Mouse (Mus musculus): Measurements from ENCODE around the gene Myo10. TPM values are rescaled to one million over a fixed set of nuclear protein-coding genes. Genes with fewer than 3 reads are reported as not detected.

The Myo10 gene
- polyA plus RNA-seq, 1 experiment from 2014 or later, result 27.9 TPM

- Histone ChIP-seq H3K4me3 (no peak overlapping the region), H3K4me2 (no peak overlapping the region), H3K27me3 (no peaks in the 10 kb centered on the region), H3K4me1 (peaks cover 42% of the 10 kb centered on the region), H3K36me3 (no peaks in the 10 kb centered on the region), H3K9ac (no peak overlapping the region), H3K27ac (peak overlapping the region; percentile 35; the same call in 1 of the 2 replicates), H3K9me3 (no peaks in the 10 kb centered on the region)
- no peak for ATAC-seq (ENCODE audit: insufficient number of reproducible peaks, insufficient read depth, low FRiP score, low TSS enrichment, low read depth)
- 66% methylated on average over 7 of the region's 7 CpGs for WGBS
Measured at GRCm38 (mm10) chr15:25695883-25696282, 73.6 kb downstream of the Myo10 start.

DNA sequence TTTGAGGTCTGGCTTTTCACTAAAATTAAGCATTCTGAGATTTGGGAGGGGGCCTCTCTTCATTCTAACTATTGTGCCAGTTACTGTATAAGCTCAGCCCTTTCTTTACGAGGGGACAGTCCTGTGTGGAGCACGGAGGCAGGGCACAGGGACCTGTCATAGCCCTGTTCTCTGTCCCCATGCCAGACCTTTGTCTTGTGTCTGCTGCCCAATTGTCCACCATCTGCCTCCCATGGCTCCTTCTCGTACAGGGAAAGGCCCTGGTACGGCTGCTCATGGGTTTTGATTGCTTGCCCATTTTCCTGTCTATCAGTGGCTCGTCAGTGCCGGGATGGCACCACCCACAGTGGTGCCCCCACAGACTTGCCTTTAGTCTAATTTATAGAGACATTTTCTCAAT, 74.3 kb downstream of the Myo10 start:
- 87% methylated on average over 6 of the region's 6 CpGs for WGBS
- H3K36me3 ChIP-seq, result peaks cover 4% of the 10 kb centered on the region
- peaks cover 37% of the 10 kb centered on the region for H3K4me1 ChIP-seq
- H3K9ac ChIP-seq, result no peak overlapping the region
- H3K9me3 ChIP-seq, result no peaks in the 10 kb centered on the region
- H3K4me2 ChIP-seq, result no peak overlapping the region
- ATAC-seq (ENCODE audit: insufficient number of reproducible peaks, insufficient read depth, low FRiP score, low TSS enrichment, low read depth), result no peak
- H3K4me3 ChIP-seq, result no peak overlapping the region
- H3K27ac ChIP-seq, result no peak overlapping the region
- H3K27me3 ChIP-seq, result no peaks in the 10 kb centered on the region

- 0 out of 2 replicates have a peak, but pooled peaks cover 6% of the 10 kb centered on the region for H3K9me3 ChIP-seq
- no peak overlapping the region for H3K9ac ChIP-seq
- peaks cover 25% of the 10 kb centered on the region for H3K4me1 ChIP-seq
- H3K4me3 ChIP-seq, result no peak overlapping the region
- H3K27me3 ChIP-seq, result no peaks in the 10 kb centered on the region
- H3K4me2 ChIP-seq, result no peak overlapping the region
- WGBS, result 28% methylated on average over 4 of the region's 4 CpGs
- peak overlapping the region; percentile 39; the same call in 1 of the 2 replicates for H3K27ac ChIP-seq
- no peak for ATAC-seq (ENCODE audit: insufficient number of reproducible peaks, insufficient read depth, low FRiP score, low TSS enrichment, low read depth)
- H3K36me3 ChIP-seq, result peaks cover 17% of the 10 kb centered on the region
Measured at GRCm38 (mm10) chr15:25699032-25699557, 76.8 kb downstream of the Myo10 start.

DNA sequence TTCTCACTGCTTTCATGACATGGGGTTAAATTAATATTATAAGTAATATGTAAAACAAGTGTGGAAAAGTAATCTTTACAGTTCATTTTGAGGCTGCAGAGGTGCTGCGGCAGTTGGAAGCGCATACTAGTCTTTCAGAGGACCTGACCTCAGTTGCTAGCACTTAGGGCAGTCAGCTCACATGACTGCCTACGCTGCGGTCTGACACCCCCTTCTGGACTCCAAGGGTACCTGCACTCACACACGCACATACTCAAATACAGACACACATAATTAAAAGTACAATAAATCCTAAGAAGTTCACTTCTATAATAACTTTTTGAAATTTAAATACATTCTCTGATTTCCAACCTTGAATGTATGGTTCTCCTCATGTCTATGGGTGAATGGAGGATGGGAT, 80.3 kb downstream of the Myo10 start:
- WGBS, result 95% methylated on average over 5 of the region's 5 CpGs

GRCm38 (mm10) chr15:25704809-25705585, 82.7 kb downstream of the Myo10 start:
- Histone ChIP-seq H3K9ac (no peak overlapping the region), H3K4me3 (no peak overlapping the region), H3K4me2 (no peak overlapping the region), H3K4me1 (peaks cover 46% of the 10 kb centered on the region), H3K27me3 (no peaks in the 10 kb centered on the region), H3K36me3 (peaks cover 24% of the 10 kb centered on the region), H3K27ac (peak overlapping the region; percentile 48; the same call in 1 of the 2 replicates), H3K9me3 (0 out of 2 replicates have a peak, but pooled peaks cover 6% of the 10 kb centered on the region)
- no peak for ATAC-seq (ENCODE audit: insufficient number of reproducible peaks, insufficient read depth, low FRiP score, low TSS enrichment, low read depth)
- 73% methylated on average over 11 of the region's 11 CpGs for WGBS

More for the DNA sequence above, 80.3 kb downstream of the Myo10 start:
- no peak overlapping the region for H3K9ac ChIP-seq
- H3K27me3 ChIP-seq, result no peaks in the 10 kb centered on the region
- H3K4me3 ChIP-seq, result no peak overlapping the region
- peaks cover 42% of the 10 kb centered on the region for H3K4me1 ChIP-seq
- 0 out of 2 replicates have a peak, but pooled peaks cover 6% of the 10 kb centered on the region for H3K9me3 ChIP-seq
- no peak overlapping the region for H3K4me2 ChIP-seq
- peaks cover 24% of the 10 kb centered on the region for H3K36me3 ChIP-seq
- no peak for ATAC-seq (ENCODE audit: insufficient number of reproducible peaks, insufficient read depth, low FRiP score, low TSS enrichment, low read depth)
- H3K27ac ChIP-seq, result no peak overlapping the region

GRCm38 (mm10) chr15:25706874-25707554, 84.7 kb downstream of the Myo10 start:
- Histone ChIP-seq H3K4me1 (peaks cover 46% of the 10 kb centered on the region), H3K27me3 (no peaks in the 10 kb centered on the region), H3K36me3 (peaks cover 17% of the 10 kb centered on the region), H3K27ac (peak overlapping the region; percentile 85), H3K4me2 (0 out of 2 replicates have a peak overlapping the region, but pooled peaks have one; percentile 7), H3K9me3 (0 out of 2 replicates have a peak, but pooled peaks cover 6% of the 10 kb centered on the region), H3K9ac (0 out of 2 replicates have a peak overlapping the region, but pooled peaks have one; percentile 17), H3K4me3 (no peak overlapping the region)
- 53% methylated on average over 19 of the region's 19 CpGs for WGBS
- ATAC-seq (ENCODE audit: insufficient number of reproducible peaks, insufficient read depth, low FRiP score, low TSS enrichment, low read depth), result no peak

DNA sequence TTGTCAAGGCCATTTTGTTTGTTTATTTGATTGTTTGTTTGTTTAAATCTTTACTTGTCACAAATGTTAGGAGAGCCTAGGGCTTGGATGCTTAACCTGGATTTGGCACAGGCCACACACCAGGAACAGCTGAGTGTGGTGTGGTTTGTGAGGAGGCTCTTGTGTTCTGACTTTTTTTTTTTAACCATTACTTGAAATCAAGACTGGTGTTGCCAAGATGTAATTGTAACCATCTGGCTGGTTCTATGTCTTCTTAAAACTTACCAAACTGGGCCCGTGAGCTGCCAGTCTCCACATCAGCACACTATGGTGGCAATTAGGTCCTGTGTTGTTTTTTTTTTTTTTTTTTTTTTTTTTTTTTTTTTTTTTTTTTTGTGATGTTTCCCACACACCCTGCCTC, 85.6 kb downstream of the Myo10 start:
- Histone ChIP-seq H3K36me3 (peaks cover 9% of the 10 kb centered on the region; the same call in 1 of the 2 replicates), H3K27me3 (no peaks in the 10 kb centered on the region), H3K4me3 (no peak overlapping the region), H3K9ac (no peak overlapping the region), H3K4me2 (0 out of 2 replicates have a peak overlapping the region, but pooled peaks have one; percentile 7), H3K27ac (peak overlapping the region; percentile 85), H3K4me1 (peaks cover 52% of the 10 kb centered on the region), H3K9me3 (no peaks in the 10 kb centered on the region)
- 13% methylated on average over 1 of the region's 1 CpGs for WGBS
- ATAC-seq (ENCODE audit: insufficient number of reproducible peaks, insufficient read depth, low FRiP score, low TSS enrichment, low read depth), result no peak

DNA sequence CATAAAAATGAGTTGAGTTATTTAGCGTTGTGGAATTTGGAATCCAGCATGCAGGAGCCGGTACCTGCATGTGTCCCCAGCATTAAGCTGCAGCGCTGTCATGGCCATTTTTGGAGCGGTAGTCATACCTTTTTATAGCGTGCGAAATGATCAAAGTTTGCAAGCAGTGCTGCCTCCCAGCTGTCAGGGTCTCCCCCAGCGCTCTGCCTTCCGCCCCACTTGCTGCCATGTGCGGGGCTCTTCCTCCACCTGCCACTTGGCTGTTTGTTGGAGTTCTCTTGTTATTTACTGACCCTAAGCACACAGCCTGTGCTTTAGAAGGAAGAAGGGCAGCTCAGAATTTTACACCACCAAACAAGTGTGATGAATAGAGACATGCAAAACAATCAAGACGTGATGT, 88.6 kb downstream of the Myo10 start:
- no peaks in the 10 kb centered on the region for H3K9me3 ChIP-seq
- H3K27ac ChIP-seq, result no peak overlapping the region
- no peaks in the 10 kb centered on the region for H3K27me3 ChIP-seq
- peaks cover 13% of the 10 kb centered on the region; the same call in 1 of the 2 replicates for H3K36me3 ChIP-seq
- ATAC-seq (ENCODE audit: insufficient number of reproducible peaks, insufficient read depth, low FRiP score, low TSS enrichment, low read depth), result no peak
- peaks cover 62% of the 10 kb centered on the region for H3K4me1 ChIP-seq
- no peak overlapping the region for H3K4me3 ChIP-seq
- no peak overlapping the region for H3K9ac ChIP-seq
- WGBS, result 88% methylated on average over 10 of the region's 10 CpGs
- H3K4me2 ChIP-seq, result no peak overlapping the region

- 83% methylated on average over 4 of the region's 4 CpGs for WGBS
- H3K4me3 ChIP-seq, result no peak overlapping the region
- no peak for ATAC-seq (ENCODE audit: insufficient number of reproducible peaks, insufficient read depth, low FRiP score, low TSS enrichment, low read depth)
- peaks cover 10% of the 10 kb centered on the region; the same call in 1 of the 2 replicates for H3K36me3 ChIP-seq
- H3K27me3 ChIP-seq, result no peaks in the 10 kb centered on the region
- H3K4me2 ChIP-seq, result no peak overlapping the region
- peaks cover 45% of the 10 kb centered on the region for H3K4me1 ChIP-seq
- no peak overlapping the region for H3K9ac ChIP-seq
- H3K27ac ChIP-seq, result no peak overlapping the region
- no peaks in the 10 kb centered on the region for H3K9me3 ChIP-seq
Measured at GRCm38 (mm10) chr15:25712877-25713276, 90.6 kb downstream of the Myo10 start.

- H3K9me3 ChIP-seq, result no peaks in the 10 kb centered on the region
- peaks cover 37% of the 10 kb centered on the region for H3K4me1 ChIP-seq
- no peaks in the 10 kb centered on the region for H3K27me3 ChIP-seq
- no peak overlapping the region for H3K9ac ChIP-seq
- H3K4me3 ChIP-seq, result no peak overlapping the region
- 66% methylated on average over 38 of the region's 38 CpGs for WGBS
- H3K4me2 ChIP-seq, result no peak overlapping the region
- H3K27ac ChIP-seq, result 0 out of 2 replicates have a peak overlapping the region, but pooled peaks have one; percentile 2
- H3K36me3 ChIP-seq, result peaks cover 10% of the 10 kb centered on the region; the same call in 1 of the 2 replicates
- ATAC-seq (ENCODE audit: insufficient number of reproducible peaks, insufficient read depth, low FRiP score, low TSS enrichment, low read depth), result 0 out of 2 replicates have a peak, but pooled peaks have one; percentile 29
Measured at GRCm38 (mm10) chr15:25713587-25714361, 91.4 kb downstream of the Myo10 start.
